Mouse (Mus musculus): ENCODE data around the gene Prpf39. TPM values are rescaled to one million over a fixed set of nuclear protein-coding genes. Genes with fewer than 3 reads are reported as not detected.

The Prpf39 gene
- polyA plus RNA-seq, 1 experiment from 2014 or later = 52.9 TPM

GRCm38 (mm10) chr12:65076906-65077305 lies 40.8 kb downstream of the Prpf39 start:
- H3K4me3 ChIP-seq (ENCODE audit: low read depth, low read length) = no peak overlapping the region
- ATAC-seq = no peak
- 81% methylated on average over 9 of the region's 9 CpGs for whole genome bisulfite sequencing

GRCm38 (mm10) chr12:65108746-65109145 lies 72.6 kb downstream of the Prpf39 start:
- no peak overlapping the region for H3K27ac ChIP-seq (ENCODE audit: low read length)
- WGBS = 56% methylated on average over 1 of the region's 1 CpGs

More at GRCm38 (mm10) chr12:65076906-65077305, 40.8 kb downstream of the Prpf39 start:
- H3K27me3 ChIP-seq (ENCODE audit: control insufficient read depth, insufficient read depth, low read depth, low read length) = no peaks in the 10 kb centered on the region
- no peak overlapping the region for H3K27ac ChIP-seq (ENCODE audit: low read length)
- no peaks in the 10 kb centered on the region for H3K9me3 ChIP-seq (replicated peaks; ENCODE audit: control insufficient read depth, low read length, poor library complexity, severe bottlenecking)
- H3K9ac ChIP-seq (ENCODE audit: low read depth, low read length) = no peak overlapping the region
- 0 out of 2 replicates have a peak, but pooled peaks cover 2% of the 10 kb centered on the region for H3K36me3 ChIP-seq (ENCODE audit: control insufficient read depth, insufficient read depth, low read length)
- peak overlapping the region; percentile 81 for H3K4me2 ChIP-seq (ENCODE audit: low read length)
- H3K4me1 ChIP-seq (ENCODE audit: control insufficient read depth, insufficient read depth, low read length) = peaks cover 29% of the 10 kb centered on the region

GRCm38 (mm10) chr12:65111503-65111902 lies 75.4 kb downstream of the Prpf39 start:
- 87% methylated on average over 3 of the region's 3 CpGs for WGBS
- Histone ChIP-seq H3K9ac (ENCODE audit: low read depth, low read length) (no peak overlapping the region), H3K27me3 (ENCODE audit: control insufficient read depth, insufficient read depth, low read depth, low read length) (no peaks in the 10 kb centered on the region), H3K4me3 (ENCODE audit: low read depth, low read length) (no peak overlapping the region), H3K27ac (ENCODE audit: low read length) (no peak overlapping the region), H3K9me3 (replicated peaks; ENCODE audit: control insufficient read depth, low read length, poor library complexity, severe bottlenecking) (no peaks in the 10 kb centered on the region), H3K36me3 (ENCODE audit: control insufficient read depth, insufficient read depth, low read length) (peaks cover 9% of the 10 kb centered on the region), H3K4me2 (ENCODE audit: low read length) (no peak overlapping the region), H3K4me1 (ENCODE audit: control insufficient read depth, insufficient read depth, low read length) (no peaks in the 10 kb centered on the region)
- ATAC-seq = no peak

More at GRCm38 (mm10) chr12:65108746-65109145, 72.6 kb downstream of the Prpf39 start:
- H3K9me3 ChIP-seq (replicated peaks; ENCODE audit: control insufficient read depth, low read length, poor library complexity, severe bottlenecking) = no peaks in the 10 kb centered on the region
- H3K4me1 ChIP-seq (ENCODE audit: control insufficient read depth, insufficient read depth, low read length) = no peaks in the 10 kb centered on the region
- no peak overlapping the region for H3K4me2 ChIP-seq (ENCODE audit: low read length)
- H3K36me3 ChIP-seq (ENCODE audit: control insufficient read depth, insufficient read depth, low read length) = peaks cover 17% of the 10 kb centered on the region
- no peak overlapping the region for H3K9ac ChIP-seq (ENCODE audit: low read depth, low read length)
- no peak overlapping the region for H3K4me3 ChIP-seq (ENCODE audit: low read depth, low read length)
- no peaks in the 10 kb centered on the region for H3K27me3 ChIP-seq (ENCODE audit: control insufficient read depth, insufficient read depth, low read depth, low read length)
- no peak for ATAC-seq

GRCm38 (mm10) chr12:65112811-65113210 lies 76.7 kb downstream of the Prpf39 start:
- Histone ChIP-seq H3K4me3 (ENCODE audit: low read depth, low read length) (no peak overlapping the region), H3K27me3 (ENCODE audit: control insufficient read depth, insufficient read depth, low read depth, low read length) (no peaks in the 10 kb centered on the region), H3K9ac (ENCODE audit: low read depth, low read length) (no peak overlapping the region), H3K4me1 (ENCODE audit: control insufficient read depth, insufficient read depth, low read length) (no peaks in the 10 kb centered on the region), H3K9me3 (replicated peaks; ENCODE audit: control insufficient read depth, low read length, poor library complexity, severe bottlenecking) (no peaks in the 10 kb centered on the region), H3K27ac (ENCODE audit: low read length) (no peak overlapping the region), H3K36me3 (ENCODE audit: control insufficient read depth, insufficient read depth, low read length) (peaks cover 7% of the 10 kb centered on the region; the same call in 1 of the 2 replicates), H3K4me2 (ENCODE audit: low read length) (no peak overlapping the region)
- 96% methylated on average over 1 of the region's 1 CpGs for WGBS
- ATAC-seq = no peak

Other genes starting within 250 kb of the Prpf39 start
- gene Gm527, start 118.4 kb upstream of the Prpf39 start, polyA plus RNA-seq (2015; fragmentation: Nextera tagmentation; extraction: Ambion mirVana) = 2.3 and 2.5 TPM in 2 replicates
- 24.2 and 26.1 TPM in 2 replicates for gene Klhl28, start 70.8 kb upstream of the Prpf39 start, polyA plus RNA-seq (2015; fragmentation: Nextera tagmentation; extraction: Ambion mirVana)
- gene Togaram1, start 70.5 kb upstream of the Prpf39 start, polyA plus RNA-seq (2015; fragmentation: Nextera tagmentation; extraction: Ambion mirVana) = 24.0 and 24.5 TPM in 2 replicates
- 386 and 395 TPM in 2 replicates for gene Fkbp3, start 37.7 kb downstream of the Prpf39 start, polyA plus RNA-seq (2015; fragmentation: Nextera tagmentation; extraction: Ambion mirVana)
- gene Fancm, start 39.3 kb downstream of the Prpf39 start, polyA plus RNA-seq (2015; fragmentation: Nextera tagmentation; extraction: Ambion mirVana) = 4.7 and 6.9 TPM in 2 replicates
- 5.5 and 8.8 TPM in 2 replicates for gene Mis18bp1, start 136.3 kb downstream of the Prpf39 start, polyA plus RNA-seq (2015; fragmentation: Nextera tagmentation; extraction: Ambion mirVana)
- gene Wdr20rt, start 189.2 kb downstream of the Prpf39 start, polyA plus RNA-seq (2015; fragmentation: Nextera tagmentation; extraction: Ambion mirVana) = not detected in 2 replicates